Mouse (Mus musculus) MEL-GATA-1-ER (cell line): ENCODE measurements around the gene Nop14.

Source experiments
- DNase-seq: peaks from one replicate; pipeline ENCODE4 v3.0.0-alpha.2; 2012; ENCODE audit warnings: low read depth; ENCODE audit errors: extremely low read depth

Gene Nop14

DNA sequence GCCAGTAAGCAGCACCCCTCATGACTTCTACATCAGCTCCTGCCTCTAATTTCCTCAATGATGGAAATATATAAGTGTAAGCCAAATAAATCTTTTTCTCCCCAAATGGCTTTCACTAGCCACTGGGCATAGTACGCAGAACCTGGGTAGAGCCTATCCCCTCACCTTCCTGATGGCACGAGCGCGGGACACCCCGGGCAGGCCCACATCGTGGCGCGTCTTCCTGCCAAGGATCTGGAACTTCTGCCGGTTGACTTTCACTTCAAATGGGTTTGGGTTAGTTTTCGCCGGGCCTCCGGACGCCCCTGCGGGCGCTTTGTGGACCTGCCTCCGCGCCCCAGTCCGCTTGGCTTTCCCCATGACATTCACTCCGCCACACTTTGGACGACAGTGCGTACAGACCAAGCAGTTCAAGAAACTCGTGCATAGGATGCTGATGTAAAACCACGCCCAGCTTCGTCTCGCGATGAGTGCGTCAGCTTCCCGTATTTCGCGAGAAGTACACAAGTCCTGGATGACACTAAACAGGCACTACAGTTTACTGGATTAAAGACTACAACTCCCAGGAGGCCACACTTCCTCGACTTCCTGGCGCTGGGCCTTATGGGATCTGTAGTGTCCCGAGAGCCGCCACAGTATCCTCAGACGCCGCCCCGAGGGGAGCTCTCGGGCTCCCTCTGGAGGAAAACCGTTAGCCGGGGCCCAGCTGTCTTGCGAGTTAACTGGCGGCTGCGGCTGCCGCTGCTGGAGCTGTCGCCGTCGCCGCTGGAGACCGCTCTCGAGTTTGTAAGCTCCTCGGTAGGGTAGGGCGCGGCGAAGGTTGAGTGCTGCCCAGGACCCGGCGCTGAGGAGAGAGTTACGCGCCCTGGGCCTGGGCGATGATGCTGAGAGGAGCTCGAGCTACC lies at the start of gene Nop14, which contains the start of gene Grk4:
Gene Nop14, minus strand, starts transcription at position 463 of the 905 bp plus-strand sequence.
Gene Grk4, plus strand, starts transcription at position 694 of the 905 bp plus-strand sequence.
- peak; percentile 100 for DNase-seq

DNA sequence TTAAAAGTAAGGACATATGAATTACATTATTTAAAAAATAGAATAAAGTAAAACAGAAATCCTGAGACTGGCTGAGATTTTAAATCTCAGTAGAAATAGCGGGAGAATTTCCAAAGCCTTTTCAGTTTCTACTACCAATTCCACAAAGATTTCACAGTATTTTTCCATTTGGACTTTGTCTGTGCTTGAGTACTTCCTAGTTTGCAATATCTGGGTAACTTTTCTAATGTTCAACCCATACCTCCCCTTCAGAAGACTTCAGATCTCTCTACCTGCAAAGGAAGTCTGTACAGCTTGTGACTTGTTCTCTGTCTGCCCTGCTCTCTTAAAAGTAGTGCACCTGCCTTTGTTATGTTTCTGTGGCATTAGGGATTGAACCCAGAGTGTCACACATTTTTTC lies 48.5 kb upstream of the Nop14 start:
- no peak for DNase-seq

DNA sequence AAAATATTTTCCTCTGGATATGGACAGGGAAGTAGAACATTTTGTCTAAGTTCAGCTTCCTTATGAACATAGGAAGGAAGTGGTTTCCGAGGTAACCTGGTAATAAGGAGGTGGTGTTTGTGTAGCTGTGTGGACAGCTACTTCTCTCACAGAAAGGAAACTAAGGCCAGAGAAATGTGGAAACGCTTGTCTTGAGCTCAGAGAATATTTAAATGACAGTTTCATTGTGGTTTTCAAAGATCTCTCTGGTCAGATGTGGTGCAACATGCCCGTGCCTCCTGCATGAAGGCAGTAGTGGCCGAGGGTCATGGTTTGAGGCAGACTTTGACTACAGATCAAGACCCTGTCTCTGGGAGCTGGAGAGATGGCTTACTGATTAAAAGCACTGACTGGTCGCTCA lies 35.6 kb upstream of the Nop14 start:
- no peak for DNase-seq

DNA sequence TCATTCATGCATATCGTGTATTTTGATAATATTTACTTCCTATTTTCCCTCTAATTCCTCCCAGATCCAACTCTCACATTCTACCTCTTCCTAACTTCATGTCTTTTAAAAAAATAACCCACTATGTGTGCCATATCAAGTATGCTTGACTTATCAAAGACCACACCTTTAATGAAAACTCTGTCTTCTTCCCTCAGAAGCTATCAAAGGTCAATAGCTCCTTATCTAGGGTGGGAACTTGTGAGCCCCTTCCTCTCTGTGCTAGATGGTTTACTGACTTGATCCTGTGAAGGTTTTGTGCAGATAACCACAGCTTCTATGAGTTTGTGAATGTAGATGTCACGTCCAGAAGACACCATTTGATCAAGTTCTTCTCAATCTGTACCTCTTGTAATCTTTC lies 32.8 kb upstream of the Nop14 start:
- DNase-seq: peak; percentile 12

DNA sequence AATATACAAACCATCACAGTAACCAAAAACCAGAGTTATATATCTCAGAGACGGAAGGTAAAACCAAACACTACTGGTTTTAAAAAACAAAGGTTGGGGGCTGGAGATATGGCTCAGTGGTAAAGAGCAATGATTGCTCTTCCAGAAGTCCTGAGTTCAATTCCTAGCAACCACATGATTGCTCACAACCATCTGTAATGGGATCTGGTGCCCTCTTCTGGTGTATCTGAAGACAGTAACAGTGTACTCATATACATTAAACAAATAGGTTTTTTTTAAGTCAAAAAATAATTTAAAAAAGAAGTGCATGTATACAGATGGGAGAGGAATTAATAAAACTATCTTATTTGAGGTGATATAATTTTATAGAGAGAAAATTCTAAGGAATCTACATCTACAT lies 29.9 kb upstream of the Nop14 start:
- no peak for DNase-seq

DNA sequence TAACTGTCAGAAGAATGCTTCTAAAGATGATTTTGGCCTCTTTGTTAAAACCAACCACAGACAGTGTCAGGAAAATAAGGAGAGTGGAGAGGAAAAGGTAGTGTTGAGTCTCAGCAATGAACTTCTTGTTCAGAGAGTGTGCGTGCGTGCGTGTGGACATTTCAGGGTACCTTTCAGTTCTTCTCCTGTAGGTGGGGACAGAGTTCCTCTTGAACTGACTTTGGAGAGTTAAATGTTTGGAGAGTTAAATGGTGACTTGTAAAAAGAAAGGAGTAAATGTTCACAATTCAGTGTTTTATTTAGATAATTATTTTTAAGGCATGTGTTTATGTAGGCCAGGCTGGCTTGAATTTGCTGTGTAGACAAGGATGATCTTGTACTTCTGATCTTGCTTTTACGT lies 10.3 kb upstream of the Nop14 start:
- peak; percentile 28 for DNase-seq

DNA sequence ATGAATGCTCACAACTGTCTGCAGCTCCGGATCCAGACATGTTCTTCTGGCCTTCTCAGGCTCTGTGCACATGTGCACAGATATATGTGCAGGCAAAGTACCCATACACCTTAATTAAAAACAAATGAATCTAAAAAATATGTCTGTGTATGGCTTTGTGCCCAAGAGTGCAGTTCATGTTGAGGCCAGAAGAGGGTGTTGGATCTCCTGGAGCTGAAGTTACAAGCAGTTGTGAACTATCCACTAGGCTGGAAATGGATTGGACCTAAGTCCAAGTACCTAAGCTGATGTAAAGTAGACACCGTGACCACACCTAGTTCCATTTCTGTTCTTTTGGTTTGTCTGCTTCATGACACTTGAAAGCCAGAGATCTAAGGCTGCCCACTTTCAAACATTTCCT lies 9.5 kb upstream of the Nop14 start:
- peak; percentile 32 for DNase-seq

DNA sequence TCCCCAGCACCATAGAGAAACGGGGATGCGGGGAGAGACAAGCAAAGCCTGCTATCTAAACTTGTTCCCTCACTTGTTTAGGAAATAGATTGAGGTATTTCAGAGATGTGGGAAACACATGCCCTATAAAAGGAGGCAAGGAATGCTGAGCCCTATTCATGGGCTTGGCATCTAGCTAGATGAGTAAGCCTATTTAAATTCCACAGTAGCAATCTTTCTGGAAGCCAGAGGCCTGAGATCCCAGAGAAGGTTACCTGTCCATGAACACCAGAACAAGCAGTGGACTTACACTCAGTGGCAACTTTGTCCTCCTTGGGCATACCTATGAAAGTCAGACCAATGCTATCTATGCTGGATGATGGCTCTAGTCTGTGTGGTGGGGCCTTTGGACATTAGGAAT lies 3.3 kb upstream of the Nop14 start:
- DNase-seq: no peak

DNA sequence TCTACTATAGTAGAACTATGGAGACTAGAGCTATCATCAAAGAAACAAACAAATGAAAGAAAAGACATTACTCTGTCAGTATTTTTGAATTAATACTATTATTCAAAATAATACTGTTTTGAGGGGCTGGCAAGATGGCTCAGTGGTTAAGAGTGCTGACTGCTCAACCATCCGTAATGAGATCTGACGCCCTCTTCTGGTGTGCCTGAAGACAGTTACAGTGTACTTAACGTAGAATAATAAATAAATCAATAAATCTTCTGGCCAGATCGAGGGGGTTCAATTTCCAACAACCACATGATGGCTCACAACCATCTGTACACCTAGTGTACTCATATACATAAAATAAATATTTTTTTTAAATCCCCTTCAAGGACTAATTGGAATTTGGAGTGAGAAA lies 2.0 kb upstream of the Nop14 start:
- DNase-seq: peak; percentile 22

DNA sequence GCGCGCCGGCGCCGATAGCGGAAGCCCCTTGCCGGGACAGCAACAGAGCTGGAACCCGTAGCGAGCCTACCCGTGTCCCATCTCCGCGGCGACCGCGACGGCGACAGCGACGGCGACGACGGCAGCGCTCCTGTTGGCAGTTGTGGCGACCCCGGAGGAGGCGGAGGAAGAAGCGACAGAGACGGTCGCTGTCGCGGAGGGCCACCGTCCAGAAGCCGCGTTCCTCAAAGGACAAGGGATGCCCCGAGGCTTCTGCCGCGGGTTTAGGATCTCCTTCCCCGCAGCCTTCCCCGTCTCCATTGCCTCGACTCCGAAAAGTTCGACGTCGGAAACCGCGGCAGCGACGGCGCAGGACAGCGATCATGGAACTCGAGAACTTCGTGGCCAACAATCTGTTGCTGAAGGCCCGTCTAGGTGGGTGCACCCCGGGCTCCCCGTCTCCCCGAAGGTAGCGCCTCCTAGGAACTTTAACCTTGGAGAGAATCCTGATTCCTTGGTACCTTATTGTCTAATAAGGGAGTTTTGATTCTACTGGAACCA lies 713 bp upstream of the Nop14 start:
- no peak for DNase-seq

DNA sequence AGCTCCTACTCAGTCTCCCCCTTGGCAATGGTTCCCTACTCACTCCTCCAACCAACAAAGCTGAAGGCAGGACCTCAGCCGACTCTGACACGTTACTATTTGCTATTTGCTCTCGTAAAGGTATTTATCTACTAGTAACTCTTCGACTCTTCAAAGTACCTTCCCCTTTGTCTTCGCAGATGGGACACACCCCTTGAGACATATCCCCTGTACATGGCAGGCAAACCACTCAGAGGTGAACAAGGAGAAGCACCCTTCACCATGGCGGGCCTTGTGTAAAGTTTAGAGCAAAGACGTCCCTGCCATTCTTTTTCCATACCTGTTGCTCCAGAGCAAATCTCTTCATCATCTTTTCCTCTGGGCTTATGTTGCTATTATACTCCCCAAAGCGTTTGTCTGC lies 2.4 kb downstream of the Nop14 start:
- DNase-seq: no peak

DNA sequence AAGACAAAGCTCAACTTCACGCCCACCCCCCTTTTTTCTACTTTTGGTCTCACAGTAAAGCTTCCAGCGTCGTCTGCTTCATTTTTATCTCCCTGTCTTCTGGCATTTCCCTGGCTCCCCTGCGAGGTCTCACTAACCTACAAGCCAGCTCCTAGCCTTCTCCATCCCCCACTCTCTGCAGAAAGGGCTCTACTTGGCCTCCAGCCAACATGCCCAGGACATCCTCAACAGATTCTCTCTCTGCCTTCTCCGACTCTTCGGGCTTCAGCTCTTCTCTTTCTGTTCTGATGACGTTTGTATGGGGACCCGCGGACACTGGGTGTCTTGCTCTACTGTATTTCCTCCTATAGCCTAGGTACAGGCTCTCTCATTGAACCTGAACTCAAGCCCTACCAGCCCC lies 5.1 kb downstream of the Nop14 start:
- DNase-seq: no peak

DNA sequence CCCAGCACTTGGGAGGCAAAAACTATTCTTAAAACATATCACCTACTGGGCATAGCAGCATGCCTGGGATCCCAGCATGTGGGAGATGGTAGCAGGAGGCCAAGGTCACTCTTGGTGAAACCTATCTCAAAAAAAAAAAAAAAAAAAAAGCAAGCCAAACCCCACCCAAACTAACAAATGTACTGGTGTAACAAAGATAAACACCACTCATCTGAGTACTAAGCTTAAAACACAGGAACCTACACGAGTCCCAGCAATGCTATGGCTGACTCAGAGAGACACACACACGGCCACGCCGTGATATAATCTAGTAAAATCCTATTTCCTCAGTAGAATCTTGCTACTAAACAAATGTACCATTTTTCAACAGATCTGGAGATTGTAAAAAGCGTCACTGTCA lies 7.0 kb downstream of the Nop14 start:
- DNase-seq: no peak

DNA sequence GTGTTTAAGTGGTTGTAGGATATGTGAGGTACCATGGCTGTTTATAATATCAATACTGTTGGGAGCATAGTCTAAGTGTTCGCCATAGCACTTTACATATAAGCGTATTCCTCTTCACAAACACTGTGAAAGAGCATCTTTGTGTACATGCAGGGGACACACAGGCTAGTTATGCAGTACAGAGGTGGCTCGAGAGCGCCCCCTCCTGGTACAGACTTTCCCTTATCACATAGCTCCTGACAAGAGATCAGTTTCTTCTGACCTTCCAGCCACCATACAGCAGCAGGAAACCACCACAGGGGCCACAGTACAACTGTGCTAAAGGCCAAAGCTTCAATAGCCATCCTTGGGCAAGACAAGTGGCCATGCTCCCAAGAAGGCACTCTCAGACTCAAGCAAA lies 12.4 kb downstream of the Nop14 start:
- DNase-seq: no peak

DNA sequence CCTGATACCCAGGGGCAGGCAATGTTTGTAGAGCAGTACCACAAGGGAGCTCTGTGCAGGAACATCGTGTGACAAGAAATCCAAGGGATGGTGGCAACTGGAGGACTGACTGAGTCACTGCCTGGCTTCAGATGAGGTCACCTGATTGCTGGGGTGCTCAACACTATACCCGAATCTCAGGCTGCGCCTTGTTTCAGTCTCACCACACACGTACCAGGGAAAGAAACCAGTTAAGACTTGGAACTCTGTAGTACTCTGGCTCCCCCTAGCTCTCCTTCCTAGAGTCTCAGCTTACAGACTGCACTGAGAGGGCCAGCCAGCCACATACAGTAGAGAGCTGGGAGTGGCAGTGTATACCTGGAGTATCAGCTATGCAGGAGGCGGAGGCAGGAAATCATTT lies 17.0 kb downstream of the Nop14 start:
- DNase-seq: peak; percentile 34

DNA sequence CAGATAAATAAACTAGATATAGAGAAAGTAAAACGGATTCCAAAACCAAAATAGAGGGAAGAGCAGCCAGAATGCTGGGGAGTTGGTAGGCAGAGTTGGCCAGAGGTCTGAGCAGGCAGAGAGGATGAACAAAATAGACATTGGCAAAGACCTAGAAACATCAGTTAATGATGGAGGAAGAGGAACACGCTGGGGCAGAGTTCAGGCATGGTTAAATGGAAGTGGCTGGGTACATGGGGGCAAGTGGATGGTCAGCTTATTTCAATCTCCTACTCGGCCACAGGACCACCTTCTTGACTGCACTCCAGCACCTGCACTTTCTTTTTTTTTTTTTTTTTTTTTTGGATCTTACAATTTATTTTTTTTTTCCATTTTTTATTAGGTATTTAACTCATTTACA lies 18.0 kb downstream of the Nop14 start:
- DNase-seq: no peak

DNA sequence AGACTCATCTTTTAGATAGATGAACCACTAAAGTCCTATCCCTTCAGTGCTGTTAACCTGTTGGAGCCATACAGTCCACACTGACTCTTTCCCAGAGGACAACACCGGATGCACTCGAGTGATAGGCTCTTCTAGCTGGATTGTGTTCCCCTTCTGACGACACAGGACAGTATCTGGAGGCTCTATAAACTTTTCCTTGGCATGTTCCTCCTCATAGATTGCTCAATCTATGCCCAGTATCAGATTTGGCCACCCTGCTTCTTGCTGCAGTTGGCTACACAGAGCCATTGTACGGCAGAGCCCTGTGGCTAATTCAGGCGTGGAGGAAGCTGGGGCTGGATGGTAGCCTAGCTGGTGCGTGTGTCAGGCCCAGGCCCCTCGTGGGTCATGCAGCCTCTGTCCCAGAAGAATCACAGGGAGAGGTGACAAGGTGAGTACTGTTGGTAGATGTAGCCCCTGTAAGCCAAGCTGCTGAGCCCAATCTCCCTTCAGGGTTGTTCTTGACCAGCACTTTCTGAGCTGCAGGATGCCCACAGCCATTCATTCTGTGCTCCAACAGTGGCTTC lies 22.3 kb downstream of the Nop14 start:
- DNase-seq: peak; percentile 10

DNA sequence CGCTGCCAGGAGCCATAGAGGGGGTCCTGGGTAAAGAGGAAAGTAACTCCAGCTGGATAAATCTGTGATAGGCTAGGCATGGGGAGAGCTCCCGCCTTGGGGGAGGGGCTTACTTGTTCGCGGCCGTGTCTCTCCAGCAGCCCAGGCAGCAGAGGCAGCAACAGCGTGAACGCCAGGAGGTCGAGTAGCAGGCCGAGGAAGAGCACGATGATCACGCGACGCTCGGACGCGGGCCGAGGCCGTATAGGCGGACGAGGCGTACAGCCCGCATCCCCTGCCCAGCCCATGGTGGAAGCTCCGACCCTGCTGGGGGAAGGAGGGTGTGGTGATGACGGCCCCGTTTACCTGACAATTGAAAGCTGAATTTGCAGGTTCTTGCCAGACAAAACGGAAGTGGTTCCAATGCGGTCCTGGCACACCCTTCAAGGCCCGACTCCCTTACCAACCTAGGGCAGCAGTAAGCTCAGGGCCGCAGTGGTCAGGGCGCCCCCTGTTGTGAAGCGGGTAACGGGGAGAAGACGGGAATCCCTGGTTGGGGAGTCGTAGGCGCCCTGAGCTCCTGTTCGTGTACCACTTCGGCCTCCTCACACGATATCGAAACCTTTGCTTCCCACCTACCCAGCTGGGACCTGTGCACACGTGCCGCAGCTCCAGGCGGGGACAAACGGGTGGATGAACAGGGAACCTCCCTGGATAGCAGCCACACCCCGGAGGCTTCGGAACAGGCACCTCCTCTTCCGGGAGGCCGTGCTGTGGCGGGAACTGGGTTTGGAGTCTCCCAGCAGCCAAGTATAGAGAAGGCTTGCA lies 23.3 kb downstream of the Nop14 start, which contains the start of gene Mfsd10:
Gene Mfsd10, minus strand, starts transcription at position 732 of the 807 bp plus-strand sequence.
- peak; percentile 86 for DNase-seq

DNA sequence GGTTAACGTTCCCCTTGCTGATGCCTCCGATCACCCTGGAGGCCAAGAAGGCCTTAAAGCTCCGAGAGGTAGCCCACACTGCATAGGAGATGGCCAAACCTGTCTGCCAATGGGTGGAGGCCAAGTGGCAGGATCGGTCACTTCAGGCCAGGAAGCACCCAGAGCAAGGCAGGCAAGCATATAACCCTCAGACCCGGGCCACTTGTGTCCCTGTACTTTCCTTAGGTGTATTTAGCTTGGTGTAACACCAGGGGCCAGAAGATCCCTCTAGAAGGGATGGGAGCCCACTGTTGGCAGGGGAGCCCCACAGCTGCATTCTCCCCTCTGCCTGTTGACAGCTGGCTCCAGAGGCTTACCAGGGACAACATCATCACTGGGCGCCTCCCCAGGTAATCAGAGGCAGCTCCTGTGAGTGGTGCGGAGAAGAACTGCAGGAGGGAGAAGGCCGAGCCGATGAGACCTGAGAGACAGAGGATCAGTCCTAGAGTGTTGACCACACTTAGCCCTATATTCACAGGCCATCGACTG lies 24.2 kb downstream of the Nop14 start:
- peak; percentile 15 for DNase-seq

DNA sequence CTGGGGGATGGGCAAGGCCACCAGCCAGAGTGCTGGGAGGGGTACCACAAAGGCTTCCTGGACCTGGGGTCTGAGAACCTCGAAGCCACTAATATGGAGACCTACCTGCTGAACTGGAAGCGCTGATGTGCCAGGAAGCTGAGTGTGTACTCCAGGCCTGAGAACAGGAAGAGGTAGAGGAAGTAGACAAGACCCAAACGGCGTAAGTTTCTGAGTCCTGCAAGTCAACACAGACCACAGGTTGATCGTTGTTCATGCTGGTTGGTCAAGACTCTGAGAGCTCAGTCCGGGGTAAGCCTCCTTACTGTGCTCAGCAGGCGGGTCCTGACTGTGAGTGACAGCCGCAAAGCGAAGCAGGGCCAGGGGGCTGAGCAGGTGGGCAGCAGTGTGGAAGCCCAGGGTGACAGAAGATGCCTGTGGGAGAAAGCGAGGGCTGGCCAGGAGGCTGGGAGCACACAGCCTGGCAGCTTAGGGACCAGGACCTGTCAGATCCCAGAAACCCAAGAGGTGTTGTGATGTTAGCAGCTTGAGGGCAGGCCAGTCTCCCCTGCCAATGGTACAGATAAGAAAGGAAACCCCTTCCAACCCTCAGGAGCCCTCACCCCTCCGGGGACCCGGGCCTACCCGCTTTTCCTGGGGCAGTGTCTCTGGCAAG lies 25.1 kb downstream of the Nop14 start:
- DNase-seq: no peak

DNA sequence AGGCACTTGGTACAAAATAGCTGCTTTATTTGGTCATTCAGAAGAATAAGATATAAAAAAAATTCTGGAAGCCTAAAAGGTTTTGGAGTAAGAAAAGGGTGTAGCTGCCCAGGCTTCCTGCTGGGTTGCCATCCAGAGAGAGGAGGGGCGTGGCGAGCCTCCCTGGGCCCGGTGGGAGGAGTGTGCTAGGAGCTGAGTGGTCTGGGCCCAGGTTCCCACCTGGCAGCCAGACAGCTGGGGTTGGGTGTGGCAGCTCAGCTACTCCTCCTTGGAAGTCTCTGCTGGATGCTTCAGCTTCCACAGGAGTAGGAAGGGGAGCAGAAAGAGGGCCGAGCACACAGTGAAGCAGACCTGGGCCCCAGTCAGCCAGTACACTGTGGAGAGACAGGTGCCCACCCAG lies 26.3 kb downstream of the Nop14 start:
- no peak for DNase-seq
